Mouse (Mus musculus): ENCODE data around the gene Gm3952. TPM values are rescaled to one million over a fixed set of nuclear protein-coding genes. Genes with fewer than 3 reads are reported as not detected.

Gene Gm3952
- not detected in 2 replicates for total RNA-seq (2017)

- ATAC-seq (replicated peaks in 1 of 2; ENCODE audit: insufficient read depth in 1 of 2, low FRiP score in 2 of 2, low TSS enrichment in 1 of 2, low read depth in 1 of 2, poor library complexity in 2 of 2, severe bottlenecking in 2 of 2), result no peak
Observed at GRCm38 (mm10) chr8:128798594-128798993, at the start of gene Gm3952. Gm3952 (minus strand) TSS chr8:128798694.

- no peak for ATAC-seq (replicated peaks in 1 of 2; ENCODE audit: insufficient read depth in 1 of 2, low FRiP score in 2 of 2, low TSS enrichment in 1 of 2, low read depth in 1 of 2, poor library complexity in 2 of 2, severe bottlenecking in 2 of 2)
Observed at GRCm38 (mm10) chr8:128843749-128844148, 45.3 kb upstream of the Gm3952 start.

GRCm38 (mm10) chr8:128812521-128812920 is 14.0 kb upstream of the Gm3952 start:
- ATAC-seq (replicated peaks in 1 of 2; ENCODE audit: insufficient read depth in 1 of 2, low FRiP score in 2 of 2, low TSS enrichment in 1 of 2, low read depth in 1 of 2, poor library complexity in 2 of 2, severe bottlenecking in 2 of 2), result no peak

- no peak for ATAC-seq (replicated peaks in 1 of 2; ENCODE audit: insufficient read depth in 1 of 2, low FRiP score in 2 of 2, low TSS enrichment in 1 of 2, low read depth in 1 of 2, poor library complexity in 2 of 2, severe bottlenecking in 2 of 2)
Observed at GRCm38 (mm10) chr8:128735692-128736091, 62.8 kb downstream of the Gm3952 start.

GRCm38 (mm10) chr8:128734118-128734517 is 64.4 kb downstream of the Gm3952 start:
- ATAC-seq (replicated peaks in 1 of 2; ENCODE audit: insufficient read depth in 1 of 2, low FRiP score in 2 of 2, low TSS enrichment in 1 of 2, low read depth in 1 of 2, poor library complexity in 2 of 2, severe bottlenecking in 2 of 2), result no peak

- no peak for ATAC-seq (replicated peaks in 1 of 2; ENCODE audit: insufficient read depth in 1 of 2, low FRiP score in 2 of 2, low TSS enrichment in 1 of 2, low read depth in 1 of 2, poor library complexity in 2 of 2, severe bottlenecking in 2 of 2)
Observed at GRCm38 (mm10) chr8:128732254-128732653, 66.2 kb downstream of the Gm3952 start.

GRCm38 (mm10) chr8:128727213-128727612 is 71.3 kb downstream of the Gm3952 start:
- no peak for ATAC-seq (replicated peaks in 1 of 2; ENCODE audit: insufficient read depth in 1 of 2, low FRiP score in 2 of 2, low TSS enrichment in 1 of 2, low read depth in 1 of 2, poor library complexity in 2 of 2, severe bottlenecking in 2 of 2)

GRCm38 (mm10) chr8:128724819-128725218 is 73.7 kb downstream of the Gm3952 start:
- ATAC-seq (replicated peaks in 1 of 2; ENCODE audit: insufficient read depth in 1 of 2, low FRiP score in 2 of 2, low TSS enrichment in 1 of 2, low read depth in 1 of 2, poor library complexity in 2 of 2, severe bottlenecking in 2 of 2), result peak; percentile 45 to 56; a peak in 2 of 4 replicates

GRCm38 (mm10) chr8:128716184-128716583 is 82.3 kb downstream of the Gm3952 start:
- ATAC-seq (replicated peaks in 1 of 2; ENCODE audit: insufficient read depth in 1 of 2, low FRiP score in 2 of 2, low TSS enrichment in 1 of 2, low read depth in 1 of 2, poor library complexity in 2 of 2, severe bottlenecking in 2 of 2), result no peak

GRCm38 (mm10) chr8:128709261-128709660 is 89.2 kb downstream of the Gm3952 start:
- peak; percentile 89 to 93; a peak in 3 of 4 replicates for ATAC-seq (replicated peaks in 1 of 2; ENCODE audit: insufficient read depth in 1 of 2, low FRiP score in 2 of 2, low TSS enrichment in 1 of 2, low read depth in 1 of 2, poor library complexity in 2 of 2, severe bottlenecking in 2 of 2)

- no peak for ATAC-seq (replicated peaks in 1 of 2; ENCODE audit: insufficient read depth in 1 of 2, low FRiP score in 2 of 2, low TSS enrichment in 1 of 2, low read depth in 1 of 2, poor library complexity in 2 of 2, severe bottlenecking in 2 of 2)
Observed at GRCm38 (mm10) chr8:128704836-128705235, 93.7 kb downstream of the Gm3952 start.

GRCm38 (mm10) chr8:128704376-128704775 is 94.1 kb downstream of the Gm3952 start:
- ATAC-seq (replicated peaks in 1 of 2; ENCODE audit: insufficient read depth in 1 of 2, low FRiP score in 2 of 2, low TSS enrichment in 1 of 2, low read depth in 1 of 2, poor library complexity in 2 of 2, severe bottlenecking in 2 of 2), result no peak

GRCm38 (mm10) chr8:128697945-128698344 is 100.5 kb downstream of the Gm3952 start:
- no peak for ATAC-seq (replicated peaks in 1 of 2; ENCODE audit: insufficient read depth in 1 of 2, low FRiP score in 2 of 2, low TSS enrichment in 1 of 2, low read depth in 1 of 2, poor library complexity in 2 of 2, severe bottlenecking in 2 of 2)

GRCm38 (mm10) chr8:128696701-128697397 is 101.6 kb downstream of the Gm3952 start:
- no peak; a peak in 1 of 4 replicates for ATAC-seq (replicated peaks in 1 of 2; ENCODE audit: insufficient read depth in 1 of 2, low FRiP score in 2 of 2, low TSS enrichment in 1 of 2, low read depth in 1 of 2, poor library complexity in 2 of 2, severe bottlenecking in 2 of 2)

Other genes starting within 250 kb of the Gm3952 start
- gene Itgb1, start 113.0 kb downstream of the Gm3952 start, total RNA-seq (2017), result 189 and 191 TPM in 2 replicates